Mouse (Mus musculus): ENCODE results near the gene Rnf4. TPM values are rescaled to one million over a fixed set of nuclear protein-coding genes. Genes with fewer than 3 reads are reported as not detected.
A peak's percentile ranks its signal among the peaks of the same experiment; 100 is the strongest.

Gene Rnf4
- total and polyA plus RNA-seq, 3 experiments, result 150 to 184 TPM; not detected in 1

- no peak for TF ChIP-seq KAT2A (conservative IDR thresholded peaks at IDR 0.05; ENCODE audit: low read depth, low read length)
- no peak for TF ChIP-seq MAX (IDR thresholded peaks at IDR 0.05; ENCODE audit: low read length)
- TF ChIP-seq CTCF (IDR thresholded peaks at IDR 0.05 in 2 of 3, conservative IDR thresholded peaks at IDR 0.05 in 1 of 3; ENCODE audit: control insufficient read depth in 1 of 3, insufficient read depth in 1 of 3, low read depth in 2 of 3, low read length in 3 of 3, poor library complexity in 1 of 3, severe bottlenecking in 1 of 3), result no peak
- TF ChIP-seq ZC3H11A (IDR thresholded peaks at IDR 0.05; ENCODE audit: low read depth, low read length), result no peak
- TF ChIP-seq ZMIZ1 (IDR thresholded peaks at IDR 0.05; ENCODE audit: low read depth, low read length), result no peak
- no peak for TF ChIP-seq USF2 (IDR thresholded peaks at IDR 0.05; ENCODE audit: borderline replicate concordance in 1 of 2, insufficient read depth in 1 of 2, low read depth in 1 of 2, low read length in 2 of 2)
- H3K27ac ChIP-seq (ENCODE audit: control insufficient read depth, low read depth, low read length), result no peak overlapping the region
- peaks cover 42% of the 10 kb centered on the region for H3K79me2 ChIP-seq (ENCODE audit: control insufficient read depth, insufficient read depth, low read length, poor library complexity)
- H3K9ac ChIP-seq (ENCODE audit: control insufficient read depth, low read depth, low read length, poor library complexity, severe bottlenecking), result no peak overlapping the region
- peaks cover 0 to 24% of the 10 kb centered on the region in 2 experiments; a peak in 2 of 4 replicates for H3K36me3 ChIP-seq (ENCODE audit: control insufficient read depth in 1 of 2, insufficient read depth in 2 of 2, low read length in 2 of 2)
- H3K9me3 ChIP-seq (replicated peaks; ENCODE audit: insufficient read depth, low read length), result no peaks in the 10 kb centered on the region
- no peak for DNase-seq (ENCODE audit: low read depth, low spot score)
- no peak overlapping the region for H3K4me3 ChIP-seq (ENCODE audit: control insufficient read depth in 1 of 2, insufficient read depth in 1 of 2, low read depth in 2 of 2, low read length in 2 of 2)
- no peaks in the 10 kb centered on the region for H3K27me3 ChIP-seq (ENCODE audit: control insufficient read depth in 1 of 2, insufficient read depth in 2 of 2, low read length in 2 of 2)
- peaks cover 12 to 20% of the 10 kb centered on the region in 2 experiments for H3K4me1 ChIP-seq (ENCODE audit: control insufficient read depth in 1 of 2, insufficient read depth in 2 of 2, low read length in 2 of 2)
Observed at GRCm38 (mm10) chr5:34393251-34393650, 57.2 kb downstream of the Rnf4 start.

- Histone ChIP-seq H3K9ac (ENCODE audit: control insufficient read depth, low read depth, low read length, poor library complexity, severe bottlenecking) (no peak overlapping the region), H3K4me1 (ENCODE audit: control insufficient read depth in 1 of 2, insufficient read depth in 2 of 2, low read length in 2 of 2) (peaks cover 12 to 24% of the 10 kb centered on the region in 2 experiments), H3K36me3 (ENCODE audit: control insufficient read depth in 1 of 2, insufficient read depth in 2 of 2, low read length in 2 of 2) (peaks cover 0 to 30% of the 10 kb centered on the region in 2 experiments; a peak in 2 of 4 replicates), H3K27me3 (ENCODE audit: control insufficient read depth in 1 of 2, insufficient read depth in 2 of 2, low read length in 2 of 2) (no peaks in the 10 kb centered on the region), H3K4me3 (ENCODE audit: control insufficient read depth in 1 of 2, insufficient read depth in 1 of 2, low read depth in 2 of 2, low read length in 2 of 2) (no peak overlapping the region), H3K79me2 (ENCODE audit: control insufficient read depth, insufficient read depth, low read length, poor library complexity) (peaks cover 48% of the 10 kb centered on the region), H3K9me3 (replicated peaks; ENCODE audit: insufficient read depth, low read length) (no peaks in the 10 kb centered on the region), H3K27ac (ENCODE audit: control insufficient read depth, low read depth, low read length) (no peak overlapping the region)
- TF ChIP-seq MXI1 (IDR thresholded peaks at IDR 0.05; ENCODE audit: low read depth, low read length), result peak; percentile 44; the same call in 1 of the 2 replicates
- TF ChIP-seq SMC3 (IDR thresholded peaks at IDR 0.05; ENCODE audit: low read depth, low read length), result no peak
- TF ChIP-seq EP300 (IDR thresholded peaks at IDR 0.05; ENCODE audit: low read depth in 1 of 2, low read length in 2 of 2), result peak; percentile 17 to 54; a peak in 1 of 4 replicates
- no peak for TF ChIP-seq USF1 (IDR thresholded peaks at IDR 0.05; ENCODE audit: low read depth, low read length)
- peak; percentile 18; the same call in 1 of the 2 replicates for TF ChIP-seq SIN3A (IDR thresholded peaks at IDR 0.05; ENCODE audit: low read length)
- 0 out of 2 replicates have a peak, but pooled peaks have one; percentile 11 for TF ChIP-seq MAX (IDR thresholded peaks at IDR 0.05; ENCODE audit: low read length)
- TF ChIP-seq ZMIZ1 (IDR thresholded peaks at IDR 0.05; ENCODE audit: low read depth, low read length), result no peak
- TF ChIP-seq GATA1 (IDR thresholded peaks at IDR 0.05; ENCODE audit: low read depth, low read length), result 0 out of 2 replicates have a peak, but pooled peaks have one; percentile 17
- peak; percentile 53 for DNase-seq (ENCODE audit: low read depth, low spot score)
Observed at GRCm38 (mm10) chr5:34395347-34395746, 59.3 kb downstream of the Rnf4 start.

- peaks cover 12 to 24% of the 10 kb centered on the region in 2 experiments for H3K4me1 ChIP-seq (ENCODE audit: control insufficient read depth in 1 of 2, insufficient read depth in 2 of 2, low read length in 2 of 2)
- TF ChIP-seq NELFE (IDR thresholded peaks at IDR 0.05; ENCODE audit: low read depth, low read length) (no peak), CHD1 (IDR thresholded peaks at IDR 0.05; ENCODE audit: low read depth, low read length) (no peak), EP300 (IDR thresholded peaks at IDR 0.05; ENCODE audit: low read depth in 1 of 2, low read length in 2 of 2) (0 out of 4 replicates have a peak, but pooled peaks of 1 of the 2 experiments have one; percentile 10), RCOR1 (IDR thresholded peaks at IDR 0.05; ENCODE audit: low read depth, low read length) (0 out of 2 replicates have a peak, but pooled peaks have one; percentile 5)
- no peak overlapping the region for H3K27ac ChIP-seq (ENCODE audit: control insufficient read depth, low read depth, low read length)
- peaks cover 46% of the 10 kb centered on the region for H3K79me2 ChIP-seq (ENCODE audit: control insufficient read depth, insufficient read depth, low read length, poor library complexity)
- peak; percentile 43 for DNase-seq (ENCODE audit: low read depth, low spot score)
- H3K27me3 ChIP-seq (ENCODE audit: control insufficient read depth in 1 of 2, insufficient read depth in 2 of 2, low read length in 2 of 2), result no peaks in the 10 kb centered on the region
- H3K36me3 ChIP-seq (ENCODE audit: control insufficient read depth in 1 of 2, insufficient read depth in 2 of 2, low read length in 2 of 2), result peaks cover 0 to 31% of the 10 kb centered on the region in 2 experiments; a peak in 2 of 4 replicates
- H3K9ac ChIP-seq (ENCODE audit: control insufficient read depth, low read depth, low read length, poor library complexity, severe bottlenecking), result no peak overlapping the region
- H3K4me3 ChIP-seq (ENCODE audit: control insufficient read depth in 1 of 2, insufficient read depth in 1 of 2, low read depth in 2 of 2, low read length in 2 of 2), result no peak overlapping the region
- H3K9me3 ChIP-seq (replicated peaks; ENCODE audit: insufficient read depth, low read length), result no peaks in the 10 kb centered on the region
Observed at GRCm38 (mm10) chr5:34395850-34396540, 59.9 kb downstream of the Rnf4 start.
